Mouse (Mus musculus): ENCODE measurements at regions not wholly inside any gene's neighbourhood (a gene's known extent, or its start where the extent isn't known, plus 50 kb on each side); places are given as distances from the start of the nearest gene placed in this dataset.

DNA sequence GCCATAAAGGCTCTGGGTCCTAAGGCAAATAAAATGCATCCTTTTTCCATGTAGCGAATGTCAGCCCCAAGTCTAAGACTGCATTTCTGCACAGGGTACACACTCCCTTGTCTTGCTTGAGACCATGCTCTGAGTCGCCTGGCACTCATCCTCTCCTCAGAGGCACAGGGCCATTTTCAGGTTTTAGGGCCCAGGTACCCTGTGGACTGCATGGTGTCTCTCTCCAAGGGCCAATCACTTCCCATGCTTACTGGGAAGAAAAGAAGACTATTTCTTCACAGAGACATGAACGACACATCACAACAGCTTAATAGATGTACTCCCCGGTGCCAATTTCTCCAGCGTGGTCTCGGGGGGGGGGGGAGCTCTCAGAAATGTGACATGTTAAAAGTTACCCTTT, 434.5 kb upstream of the Cdh4 start:
- no peak for DNase-seq

DNA sequence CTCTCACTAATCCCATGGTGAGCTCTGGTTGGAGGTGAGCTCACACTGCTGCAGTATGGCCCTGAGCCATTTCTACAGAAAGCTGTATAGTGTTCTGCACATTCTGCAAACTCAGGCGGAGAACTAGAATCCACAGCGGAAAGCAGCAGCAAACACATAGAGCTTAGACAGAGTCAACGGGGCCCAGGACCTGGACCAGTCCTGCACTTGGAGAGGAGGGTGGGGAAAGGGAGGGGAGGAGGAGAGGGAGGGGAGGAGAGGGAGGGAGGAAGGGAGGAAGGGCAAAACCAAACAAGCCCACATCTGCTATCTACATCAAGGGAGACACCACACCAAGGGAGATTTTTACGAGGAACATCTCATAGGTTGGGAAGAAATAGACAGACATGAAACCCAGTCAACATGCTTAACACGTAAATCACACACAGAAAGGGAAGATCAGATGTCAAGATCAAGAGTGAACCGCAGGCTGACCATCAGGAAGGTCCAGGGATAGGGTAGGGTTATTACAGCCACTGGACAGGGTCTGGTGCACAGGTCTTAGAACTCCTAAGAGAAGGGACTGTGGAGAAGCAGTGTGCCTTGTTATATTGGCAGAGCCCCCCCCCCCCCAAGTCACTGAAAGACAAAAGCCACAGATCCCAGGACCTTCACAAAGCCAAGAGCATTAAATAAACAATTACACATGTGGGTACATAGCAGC, 428.2 kb upstream of the Cdh4 start:
- no peak for DNase-seq

DNA sequence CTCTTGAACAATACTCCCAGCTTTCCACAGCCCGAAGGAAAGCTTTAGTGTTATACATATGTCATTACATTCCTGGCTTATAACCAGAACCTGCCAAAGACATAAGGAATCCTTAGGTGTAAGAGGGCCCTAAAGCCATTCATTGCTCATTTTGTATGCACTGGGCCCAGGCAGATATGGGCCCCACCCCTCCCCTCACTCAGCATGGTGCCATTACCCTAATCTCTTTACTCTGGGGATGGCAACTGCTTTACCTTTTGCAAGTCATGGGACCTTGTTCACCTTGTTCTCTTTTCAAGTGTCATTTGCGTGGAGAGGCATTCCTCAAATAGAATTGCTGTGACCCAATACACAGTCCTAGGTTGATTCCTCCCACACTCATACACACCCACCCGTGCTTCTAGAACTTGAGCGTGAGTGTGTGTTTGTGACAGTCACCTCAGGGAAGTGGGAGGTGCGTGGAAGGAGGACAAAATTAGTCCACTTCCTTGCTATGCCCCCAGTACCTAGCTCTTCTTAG, 419.5 kb upstream of the Cdh4 start:
- no peak for DNase-seq

DNA sequence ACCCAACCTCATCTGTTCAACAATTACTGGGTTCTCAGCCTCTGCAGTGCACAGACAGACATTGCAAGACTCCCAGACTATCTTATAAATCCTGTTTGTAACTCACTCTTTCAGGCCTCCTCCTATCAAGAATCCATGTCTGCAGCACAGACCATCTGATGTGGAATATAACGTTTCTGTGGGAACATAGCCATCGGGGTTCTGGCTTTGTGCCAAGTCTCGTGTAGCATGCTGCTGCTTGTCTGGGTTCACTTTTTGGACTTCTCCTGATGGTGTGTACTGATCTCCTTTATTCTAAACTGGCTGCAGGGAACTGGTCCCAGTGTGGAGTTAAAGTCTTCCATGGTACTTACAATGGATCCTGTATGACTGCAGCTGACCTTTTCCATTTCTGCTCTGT, 418.0 kb upstream of the Cdh4 start:
- no peak for DNase-seq

DNA sequence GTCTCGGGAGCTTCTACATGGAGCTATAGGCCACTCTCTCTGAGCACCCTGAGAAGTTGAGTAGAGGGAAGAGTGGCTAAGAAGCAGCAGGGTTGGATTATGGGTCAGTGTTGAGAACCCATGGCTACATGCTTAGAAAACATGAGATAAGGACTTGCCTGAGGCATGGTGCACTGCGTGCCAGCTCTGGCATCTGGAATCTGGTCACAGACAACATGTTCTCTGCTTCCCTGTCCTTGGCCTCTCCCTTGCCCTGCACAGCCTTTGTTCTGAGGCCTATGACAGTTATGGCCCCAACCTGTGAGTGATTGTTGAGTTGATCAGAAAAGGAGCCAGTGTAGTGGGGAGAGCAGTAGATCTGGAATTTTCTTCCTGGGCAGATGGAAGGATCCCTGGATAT, 409.1 kb upstream of the Cdh4 start:
- peak; percentile 13 to 28 for DNase-seq

DNA sequence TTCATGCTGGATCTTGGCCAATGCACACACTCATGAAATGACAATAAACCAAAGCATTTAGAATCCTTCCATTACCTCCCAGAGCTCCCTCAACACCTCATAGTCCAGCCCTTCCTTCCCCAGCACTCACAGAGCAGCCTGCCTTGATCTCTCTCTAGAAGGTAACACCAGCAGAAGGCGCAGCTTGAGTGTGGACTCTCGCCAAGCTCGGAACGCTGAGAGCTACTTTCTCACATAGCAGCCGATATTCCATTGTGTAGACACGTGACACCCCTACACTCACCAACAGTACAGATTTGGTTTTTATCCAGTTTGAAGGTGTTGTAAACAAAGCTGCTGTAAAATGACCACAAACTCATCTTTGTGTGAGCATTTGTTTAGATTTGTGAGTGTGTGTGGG, 406.8 kb upstream of the Cdh4 start:
- no peak for DNase-seq

DNA sequence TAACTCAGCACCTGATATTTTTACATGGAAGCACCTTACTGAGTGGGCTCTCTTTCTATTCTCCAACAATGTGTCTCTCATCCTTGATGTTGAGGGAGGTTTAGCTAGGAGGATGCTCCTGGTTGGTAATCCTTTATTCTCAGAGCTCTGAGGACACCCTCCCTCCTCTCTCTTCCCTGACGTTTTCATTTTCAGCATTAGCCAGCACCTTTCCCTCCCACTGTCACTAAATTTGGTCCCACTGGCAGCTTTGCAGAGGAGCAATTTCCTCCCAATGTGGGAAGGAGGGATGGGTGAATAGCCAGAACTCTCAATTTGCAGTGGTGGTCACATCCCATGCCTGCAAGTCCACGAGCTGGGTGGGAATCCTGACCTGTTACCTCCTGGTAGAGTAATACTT, 402.5 kb upstream of the Cdh4 start:
- DNase-seq = no peak

DNA sequence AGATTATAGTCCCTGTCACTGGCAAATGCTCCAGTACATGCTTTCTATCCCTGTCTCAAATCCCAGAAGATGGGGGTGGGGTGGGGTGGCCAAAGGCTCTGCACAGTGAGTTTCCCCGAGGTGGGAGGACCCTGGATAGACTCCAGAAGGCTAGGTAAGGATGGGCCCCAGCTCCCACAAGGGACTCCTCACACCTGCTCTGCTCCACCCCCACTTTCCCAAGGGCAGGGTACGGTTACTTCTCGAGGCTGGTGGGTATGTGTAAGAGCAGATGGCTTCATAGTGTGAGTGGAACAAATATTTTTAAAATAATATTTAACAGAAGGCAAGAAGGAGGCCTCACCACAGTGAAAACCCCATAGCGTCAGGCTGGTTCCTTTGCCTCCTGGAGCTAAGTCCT, 398.6 kb upstream of the Cdh4 start:
- DNase-seq = no peak

DNA sequence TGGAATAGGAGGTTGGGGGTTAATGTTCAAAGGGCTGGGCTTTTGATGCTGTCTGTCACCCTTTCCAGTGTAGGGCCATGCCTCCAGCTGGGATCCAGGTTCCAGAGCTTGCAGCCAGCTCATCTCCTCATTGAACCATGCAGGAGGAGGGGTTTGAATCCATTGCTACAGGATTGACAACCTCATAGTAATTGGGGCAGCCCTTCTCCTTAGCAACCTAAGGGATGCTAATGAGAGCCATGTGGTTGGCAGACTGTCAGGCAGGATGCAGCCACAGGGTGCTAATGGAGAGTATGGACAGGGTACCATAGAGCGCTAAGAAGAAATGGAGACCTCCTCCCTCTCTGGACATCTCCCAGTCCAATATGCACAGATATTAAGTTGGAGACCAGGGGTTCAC, 396.9 kb upstream of the Cdh4 start:
- no peak for DNase-seq

DNA sequence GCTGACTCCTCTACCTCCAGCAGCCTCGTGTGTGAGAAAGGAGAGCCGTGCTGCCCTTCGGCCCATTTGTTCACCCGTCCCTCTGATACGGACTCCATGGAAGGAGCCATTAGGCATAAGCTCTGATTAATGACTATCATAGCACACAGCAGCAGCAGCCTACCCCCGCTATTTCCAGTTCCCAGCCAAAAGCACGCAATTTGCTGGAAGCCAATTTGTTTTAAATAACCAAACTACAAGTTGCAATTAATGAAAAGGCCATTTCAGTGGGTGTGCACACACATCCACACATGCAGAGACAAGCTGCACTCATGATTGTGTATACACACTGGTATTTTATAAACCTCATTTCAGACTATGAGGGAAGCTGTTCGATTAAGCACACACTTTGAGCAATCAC, 387.8 kb upstream of the Cdh4 start:
- no peak for DNase-seq

DNA sequence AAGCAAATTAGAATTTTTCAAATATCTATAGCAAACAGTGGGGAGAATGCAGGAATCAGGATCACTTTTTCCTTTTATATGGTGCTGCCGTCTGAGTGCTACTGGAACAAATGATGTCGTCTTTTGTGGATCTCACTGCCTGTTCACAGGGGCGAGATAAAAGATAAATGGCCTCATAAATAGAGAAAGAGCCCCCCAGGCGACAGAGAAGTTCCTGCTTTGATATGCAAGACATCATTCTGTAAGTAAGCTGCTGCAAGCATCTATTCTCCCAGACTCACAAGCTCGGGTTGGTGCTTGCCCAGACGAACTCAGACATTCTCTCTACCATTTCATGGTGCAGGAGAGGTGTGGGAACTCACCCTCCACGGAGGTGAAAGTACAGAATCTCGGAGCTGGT, 377.6 kb upstream of the Cdh4 start:
- no peak for DNase-seq

DNA sequence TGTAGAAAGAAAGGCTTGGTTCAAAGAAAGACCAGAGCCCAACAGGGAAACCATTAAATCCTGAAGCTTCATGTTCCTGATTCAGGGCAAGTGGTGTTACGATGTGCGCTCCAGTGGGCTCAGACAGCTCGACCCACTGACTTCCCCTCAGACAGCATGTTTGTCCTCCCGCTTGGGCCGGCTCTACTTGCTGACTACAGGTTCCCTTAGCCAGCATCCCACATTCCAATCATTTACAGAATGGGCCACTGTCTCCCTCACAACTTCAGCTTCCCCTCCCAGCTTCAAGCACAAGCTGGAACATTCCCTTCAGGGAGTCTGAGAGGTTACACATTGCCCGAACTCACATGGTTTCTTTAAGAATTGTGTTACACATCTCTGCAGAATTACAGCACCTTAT, 372.7 kb upstream of the Cdh4 start:
- DNase-seq = no peak

DNA sequence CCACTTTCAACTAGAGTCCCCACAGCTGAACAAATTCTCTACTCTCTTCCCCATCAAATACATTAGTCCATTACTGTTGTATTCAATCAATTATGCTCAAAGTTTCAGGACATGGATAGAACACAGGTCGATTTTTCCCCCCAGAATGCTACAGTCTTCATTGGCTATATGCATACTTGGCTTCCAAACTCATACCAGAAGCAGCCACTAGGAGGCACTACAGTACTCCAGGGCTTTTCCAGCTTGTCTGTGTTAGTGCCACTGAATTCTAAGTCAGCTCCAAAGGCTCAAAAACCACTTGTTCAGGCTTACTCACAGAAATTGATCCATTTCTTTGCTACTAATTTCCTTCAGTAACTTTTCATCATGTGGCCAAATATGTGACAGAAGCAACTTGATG, 371.9 kb upstream of the Cdh4 start:
- DNase-seq = peak in 1 of 2 experiments; percentile 13

DNA sequence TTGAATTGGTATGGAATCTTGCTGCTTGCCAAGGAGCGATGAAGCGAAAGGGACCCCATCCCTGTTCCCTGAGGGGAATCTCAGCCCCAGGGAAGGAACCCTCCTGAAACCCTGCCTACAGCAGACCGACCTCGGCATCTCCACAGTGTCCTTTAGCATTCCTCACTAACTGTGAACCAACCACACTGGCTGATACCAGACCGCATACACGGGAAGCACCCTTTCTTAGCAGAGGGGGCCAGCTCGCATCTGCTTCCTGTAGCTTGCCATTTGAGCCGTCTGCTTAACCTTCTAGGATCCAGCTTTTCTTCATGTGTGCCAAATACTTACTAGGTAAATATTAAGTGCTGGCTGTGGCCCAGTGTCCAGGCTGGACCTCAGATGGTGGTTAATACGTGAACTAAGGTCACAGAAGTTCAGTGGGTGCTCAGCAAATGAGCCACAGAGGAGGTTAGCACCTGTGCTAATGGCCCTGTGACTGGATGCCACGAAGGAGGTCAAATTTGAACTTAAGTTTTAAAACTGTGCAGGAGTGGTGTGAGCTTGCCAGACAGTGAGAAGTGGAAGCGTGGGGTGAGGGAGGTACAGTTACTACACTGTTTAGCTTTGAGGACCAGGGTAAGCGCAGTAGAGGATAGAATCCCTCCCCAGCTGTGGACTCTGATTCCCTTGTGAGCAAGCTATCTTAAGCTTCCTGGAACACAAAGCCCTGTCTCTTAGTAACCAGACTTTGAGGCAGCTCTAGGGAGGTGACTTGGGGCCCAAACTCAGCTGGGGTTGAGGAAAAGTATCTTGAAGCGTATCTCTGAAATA, 361.6 kb upstream of the Cdh4 start:
- no peak for DNase-seq

DNA sequence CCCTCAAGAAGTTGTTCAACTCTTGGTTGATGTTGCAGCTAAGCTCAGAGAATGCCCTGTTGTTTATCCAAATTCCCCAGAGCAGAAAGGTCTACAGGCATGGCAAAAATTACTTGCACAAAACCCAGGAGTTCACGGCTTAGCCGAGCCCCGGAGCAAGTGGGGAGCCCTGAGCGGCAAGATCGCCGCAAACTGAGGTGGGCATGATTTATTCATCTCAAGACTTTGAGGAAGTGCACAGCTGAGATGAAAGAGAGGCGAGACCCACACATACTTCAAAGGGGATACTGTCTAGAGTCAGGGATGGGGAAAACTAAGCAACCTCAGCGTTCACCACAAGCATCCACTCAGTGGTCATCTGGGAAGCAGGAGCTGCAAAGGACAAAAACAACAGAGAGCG, 355.3 kb upstream of the Cdh4 start:
- DNase-seq = no peak

DNA sequence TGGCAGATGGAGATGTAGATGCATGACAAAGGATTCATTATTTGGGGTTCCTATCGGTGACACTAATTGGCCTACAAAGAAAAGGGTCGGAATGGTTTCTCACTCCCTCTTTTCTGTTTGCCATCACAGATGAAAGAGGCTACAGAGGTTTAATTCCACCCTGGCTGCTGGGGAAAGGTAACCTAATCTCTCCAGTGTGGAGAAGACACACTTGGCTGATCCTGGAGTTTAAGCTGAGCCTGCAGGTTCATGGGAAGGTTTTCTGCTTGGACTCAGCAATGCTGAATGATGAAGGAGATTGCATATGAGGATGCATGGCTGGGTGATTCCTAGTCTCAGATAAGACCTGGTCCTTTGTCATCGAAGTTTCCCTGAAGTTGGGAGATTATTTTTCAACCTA, 350.8 kb upstream of the Cdh4 start:
- no peak for DNase-seq

DNA sequence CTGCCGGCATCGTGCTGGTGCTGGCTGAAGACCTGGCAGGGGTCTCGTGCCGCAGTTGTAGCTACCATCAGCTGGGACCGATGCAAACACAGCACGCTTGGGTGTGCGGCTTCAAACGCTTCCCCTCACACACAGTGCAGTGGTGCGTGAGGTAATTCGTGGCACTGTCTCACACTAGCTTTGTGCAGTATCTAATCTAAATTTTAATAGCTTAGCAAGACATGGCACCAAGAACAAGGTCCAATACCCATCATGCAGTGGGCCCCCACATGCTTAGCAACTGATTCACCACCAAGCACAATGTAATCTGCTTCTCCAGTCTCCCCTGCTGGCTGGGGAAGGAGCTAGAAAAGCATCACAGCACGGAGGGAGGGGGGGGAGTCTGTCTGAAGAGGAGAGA, 348.2 kb upstream of the Cdh4 start:
- no peak for DNase-seq

DNA sequence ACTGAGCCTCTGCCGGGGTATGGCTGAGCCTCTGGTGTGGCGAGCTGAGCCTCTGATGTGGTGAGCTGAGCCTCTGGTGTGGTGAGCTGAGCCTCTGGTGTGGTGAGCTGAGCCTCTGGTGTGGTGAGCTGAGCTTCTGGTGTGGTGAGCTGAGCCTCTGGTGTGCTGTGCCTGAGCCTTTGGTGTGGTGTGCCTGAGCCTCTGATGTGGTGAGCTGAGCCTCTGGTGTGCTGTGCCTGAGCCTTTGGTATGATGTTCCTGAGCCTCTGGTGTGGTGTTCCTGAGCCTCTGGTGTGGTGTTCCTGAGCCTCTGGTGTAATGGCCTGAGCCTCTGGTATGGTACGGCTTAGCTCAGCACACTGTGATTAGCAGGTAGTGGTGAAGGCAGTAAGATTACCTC, 346.2 kb upstream of the Cdh4 start:
- DNase-seq = no peak

DNA sequence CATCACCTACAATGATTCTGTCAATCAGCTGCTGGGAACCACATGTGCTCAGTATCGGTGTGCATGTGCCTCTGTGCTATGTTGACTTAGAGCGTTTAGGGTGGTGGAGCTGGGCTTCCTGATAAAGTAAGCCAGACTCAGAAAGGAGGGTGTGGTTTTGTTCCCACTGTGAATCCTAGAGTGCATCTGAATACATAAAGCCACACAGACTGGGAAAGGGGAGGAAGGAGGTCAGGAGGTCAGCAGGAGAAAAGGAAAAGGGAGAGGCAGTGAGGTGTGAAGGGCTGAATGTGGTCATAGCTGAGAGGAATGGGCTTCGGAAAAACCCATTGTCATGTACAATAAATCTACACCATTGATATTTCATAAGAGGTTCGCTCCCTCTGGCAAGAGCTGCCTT, 345.4 kb upstream of the Cdh4 start:
- DNase-seq = no peak

DNA sequence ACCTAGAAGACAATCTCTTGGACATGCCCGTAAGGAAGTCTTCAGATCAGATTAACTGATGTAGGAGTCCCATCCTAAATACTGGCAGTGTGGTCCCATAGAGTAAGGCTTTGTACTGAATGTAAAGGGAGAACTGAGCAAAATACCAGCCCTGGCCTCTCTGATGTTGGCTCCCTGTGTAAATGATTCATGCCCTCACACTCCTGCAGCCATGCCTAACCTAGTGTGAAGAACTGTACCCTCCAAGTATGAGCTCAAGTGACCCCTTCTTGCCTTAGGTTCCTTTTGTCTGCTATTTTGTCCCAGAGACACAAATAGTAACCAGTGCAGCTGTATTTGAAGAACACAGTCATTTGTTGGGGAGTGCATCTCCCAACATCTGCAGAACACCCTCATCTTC, 342.4 kb upstream of the Cdh4 start:
- DNase-seq = no peak

DNA sequence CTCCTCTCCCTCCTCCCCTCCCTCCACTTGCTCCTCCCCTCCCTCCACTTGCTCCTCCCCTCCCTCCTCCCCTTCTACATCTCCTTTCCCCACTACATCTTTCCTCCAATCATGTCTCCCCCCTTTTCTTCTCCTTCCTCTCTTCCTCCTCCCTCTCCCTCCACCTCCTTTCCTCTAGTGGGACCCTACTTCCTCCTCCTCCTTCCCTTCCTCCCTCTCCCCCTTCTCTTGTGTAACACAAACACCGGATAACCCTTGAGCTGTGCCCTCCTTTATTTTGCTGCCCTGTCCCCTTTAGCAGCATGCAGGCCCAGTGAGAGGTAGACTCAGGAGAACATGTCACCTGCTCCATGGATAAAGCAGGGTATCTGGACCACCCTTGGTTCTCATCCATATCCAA, 339.1 kb upstream of the Cdh4 start:
- DNase-seq = no peak

DNA sequence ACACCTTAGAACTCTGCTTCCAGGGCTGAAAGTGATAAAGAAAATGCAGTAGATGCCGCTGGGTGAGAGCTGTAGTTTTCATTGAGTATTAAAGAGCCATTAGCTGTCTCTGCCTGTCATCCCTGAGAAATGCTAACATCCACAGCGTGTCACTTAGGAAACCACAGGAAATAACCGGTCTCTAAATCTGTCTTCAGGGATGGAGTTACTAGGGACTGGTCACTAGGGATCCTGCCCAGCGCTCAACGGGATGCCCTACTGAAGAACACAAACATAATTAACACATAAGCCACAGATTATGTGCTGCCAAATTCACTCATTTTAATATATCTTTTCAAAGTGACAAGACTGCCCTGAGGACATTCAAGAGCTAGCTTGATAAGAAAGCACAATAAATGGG, 329.3 kb upstream of the Cdh4 start:
- no peak for DNase-seq

DNA sequence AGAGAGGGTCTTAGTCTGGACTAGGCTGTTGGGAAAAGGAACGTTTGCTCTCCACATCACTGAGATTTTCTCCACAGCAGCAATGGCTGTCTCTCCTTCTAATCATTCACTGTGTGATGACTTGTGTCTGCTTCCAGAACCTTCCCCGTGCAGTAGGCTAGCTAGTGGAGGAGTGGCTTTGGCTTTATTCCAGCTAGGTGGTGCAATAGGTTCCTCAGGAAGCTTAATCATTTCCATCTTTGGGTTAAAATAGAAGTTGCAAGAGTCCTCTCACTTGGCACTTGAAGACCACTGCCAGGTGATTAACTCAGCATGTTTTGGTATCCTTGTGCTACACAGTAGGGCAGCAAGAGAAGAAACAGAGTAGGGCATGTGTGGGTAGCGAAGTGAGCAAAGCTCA, 314.2 kb upstream of the Cdh4 start:
- no peak for DNase-seq

DNA sequence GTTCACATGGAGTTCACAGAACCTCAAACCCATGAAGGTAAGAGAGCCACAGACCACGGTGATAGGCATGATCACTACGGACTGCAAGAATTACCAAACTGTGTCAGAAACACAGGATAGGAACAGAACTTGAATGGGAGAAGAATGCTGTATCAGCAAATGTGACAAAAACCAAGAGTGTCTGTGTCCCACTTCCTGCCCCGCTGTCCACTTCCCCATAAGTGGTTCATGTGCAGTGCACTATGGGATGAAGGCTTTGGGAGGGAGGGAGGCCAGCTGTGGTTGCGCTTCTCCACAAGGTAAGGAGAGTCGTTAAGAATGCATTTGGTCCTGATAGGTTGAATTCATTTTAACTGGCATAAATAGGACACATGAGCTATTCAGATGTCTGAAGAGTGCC, 313.8 kb upstream of the Cdh4 start:
- DNase-seq = no peak
